Mouse (Mus musculus) forebrain, embryonic 14.5 days (tissue): ENCODE data around the gene Garnl3. TPM values are rescaled to one million over a fixed set of nuclear protein-coding genes. Genes with fewer than 3 reads are reported as not detected.

Experiments used
- ATAC-seq: fragments of 200-750 bp; cut with Nextera tagmentation; 2 replicates; pipeline ENCODE4 v1.8.0; 2017; ENCODE audit warnings: mild to moderate bottlenecking, moderate library complexity
- DNase-seq: peaks from one replicate; pipeline ENCODE4 v3.0.0-alpha.2; 2015; ENCODE audit warnings: low spot score
- H3K27ac ChIP-seq: fragments of 300-500 bp; sonication (generic); 2 replicates; pipeline ENCODE4 v1.5.1; 2014; ENCODE audit warnings: low read depth, mild to moderate bottlenecking, control low read depth, low read length, moderate library complexity
- H3K27me3 ChIP-seq: fragments of 300-500 bp; sonication (generic); replicated peaks from 2 replicates; pipeline ENCODE4 v1.6.1; 2014; ENCODE audit warnings: low read length, control low read depth, mixed read lengths; ENCODE audit not compliant: control insufficient read depth, insufficient read depth
- H3K36me3 ChIP-seq: fragments of 300-500 bp; sonication (generic); 2 replicates; pipeline ENCODE4 v1.6.1; 2014; ENCODE audit warnings: low read length, control low read depth; ENCODE audit not compliant: control insufficient read depth, insufficient read depth
- H3K4me1 ChIP-seq: fragments of 300-500 bp; sonication (generic); 2 replicates; pipeline ENCODE4 v1.6.1; 2014; ENCODE audit warnings: antibody characterized with exemption, low read length, control low read depth; ENCODE audit not compliant: control insufficient read depth, insufficient read depth
- H3K4me2 ChIP-seq: fragments of 300-500 bp; sonication (generic); 2 replicates; pipeline ENCODE4 v1.6.1; 2014; ENCODE audit warnings: mild to moderate bottlenecking, control low read depth, low read length
- H3K4me3 ChIP-seq: fragments of 300-500 bp; sonication (generic); 2 replicates; pipeline ENCODE4 v1.5.1; 2014; ENCODE audit warnings: low read depth, low read length, control low read depth
- H3K9ac ChIP-seq: fragments of 300-500 bp; sonication (generic); 2 replicates; pipeline ENCODE4 v1.6.1; 2014; ENCODE audit warnings: mild to moderate bottlenecking, low read length, control low read depth, moderate library complexity
- H3K9me3 ChIP-seq: fragments of 300-500 bp; sonication (generic); replicated peaks from 2 replicates; pipeline ENCODE4 v1.6.1; 2016; ENCODE audit warnings: low read length, control low read depth, mixed read lengths; ENCODE audit not compliant: control insufficient read depth
- WGBS: fragments of 180-500 bp; shearing (Covaris S2); extraction: QIAGEN DNeasy Blood & Tissue Kit; methylation state at CpG from one replicate; pipeline ENCODE4 v1.1.7; 2014; 5-methylcytosine and 5-hydroxymethylcytosine counted together
- polyA plus RNA-seq: library from polyadenylated mRNA; unstranded; fragments of >200 nt; fragmentation: Nextera tagmentation; extraction: Ambion mirVana; gene quantifications from 2 replicates; pipeline ENCODE4 v1.2.1, GENCODE M21; 2014

Garnl3 gene
- polyA plus RNA-seq, 1 experiment from 2014 or later, result 21.3 TPM

GRCm38 (mm10) chr2:32989376-32989775 lies 142.1 kb downstream of the Garnl3 start:
- ATAC-seq, result no peak
- H3K9me3 ChIP-seq, result no peaks in the 10 kb centered on the region
- no peaks in the 10 kb centered on the region for H3K27me3 ChIP-seq
- H3K4me3 ChIP-seq, result no peak overlapping the region
- no peaks in the 10 kb centered on the region for H3K36me3 ChIP-seq
- no peak for DNase-seq
- H3K4me2 ChIP-seq, result no peak overlapping the region
- no peak overlapping the region for H3K9ac ChIP-seq
- 63% methylated on average over 3 of the region's 3 CpGs for WGBS
- no peak overlapping the region for H3K27ac ChIP-seq
- H3K4me1 ChIP-seq, result no peaks in the 10 kb centered on the region

- no peak for DNase-seq
- WGBS, result 74% methylated on average over 8 of the region's 8 CpGs
- Histone ChIP-seq H3K9me3 (no peaks in the 10 kb centered on the region), H3K4me2 (no peak overlapping the region), H3K27ac (no peak overlapping the region), H3K4me3 (no peak overlapping the region), H3K36me3 (no peaks in the 10 kb centered on the region), H3K27me3 (no peaks in the 10 kb centered on the region), H3K9ac (no peak overlapping the region), H3K4me1 (peaks cover 3% of the 10 kb centered on the region; the same call in 1 of the 2 replicates)
- ATAC-seq, result no peak
Measured at GRCm38 (mm10) chr2:32985844-32986243, 145.6 kb downstream of the Garnl3 start.

GRCm38 (mm10) chr2:32983617-32984016 lies 147.8 kb downstream of the Garnl3 start:
- WGBS, result 62% methylated on average over 6 of the region's 6 CpGs
- ATAC-seq (no peak), DNase-seq (no peak)
- H3K4me1 ChIP-seq, result peaks cover 4% of the 10 kb centered on the region; the same call in 1 of the 2 replicates
- H3K4me3 ChIP-seq, result no peak overlapping the region
- H3K9me3 ChIP-seq, result no peaks in the 10 kb centered on the region
- H3K27ac ChIP-seq, result no peak overlapping the region
- H3K27me3 ChIP-seq, result no peaks in the 10 kb centered on the region
- H3K9ac ChIP-seq, result no peak overlapping the region
- H3K4me2 ChIP-seq, result no peak overlapping the region
- no peaks in the 10 kb centered on the region for H3K36me3 ChIP-seq

GRCm38 (mm10) chr2:32982700-32983099 lies 148.8 kb downstream of the Garnl3 start:
- Histone ChIP-seq H3K27ac (no peak overlapping the region), H3K36me3 (0 out of 2 replicates have a peak, but pooled peaks cover 3% of the 10 kb centered on the region), H3K4me3 (peak overlapping the region; percentile 68), H3K4me1 (peaks cover 4% of the 10 kb centered on the region; the same call in 1 of the 2 replicates), H3K4me2 (peak overlapping the region; percentile 99), H3K27me3 (no peaks in the 10 kb centered on the region), H3K9me3 (no peaks in the 10 kb centered on the region), H3K9ac (no peak overlapping the region)
- ATAC-seq (no peak), DNase-seq (no peak)
- 2% methylated on average over 4 of the region's 4 CpGs for WGBS

GRCm38 (mm10) chr2:32981725-32982271 lies 149.7 kb downstream of the Garnl3 start, which contains the start of gene Slc2a8:
Gene Slc2a8 (minus strand): TSS chr2:32982083.
- H3K4me2 ChIP-seq, result peak within 1 kb of the TSS; percentile 99
- peak within 1 kb of the TSS; percentile 86 for H3K9ac ChIP-seq
- peak within 1 kb of the TSS; percentile 68 for H3K4me3 ChIP-seq
- peaks cover 4% of the 10 kb centered on the region; the same call in 1 of the 2 replicates for H3K4me1 ChIP-seq
- H3K9me3 ChIP-seq, result no peaks in the 10 kb centered on the region
- H3K27ac ChIP-seq, result peak within 1 kb of the TSS; percentile 33; the same call in 1 of the 2 replicates
- H3K36me3 ChIP-seq, result 0 out of 2 replicates have a peak, but pooled peaks cover 3% of the 10 kb centered on the region
- WGBS, result under 1% methylated on average over 50 of the region's 50 CpGs
- DNase-seq (peak; percentile 96), ATAC-seq (peak; percentile 98)
- no peaks in the 10 kb centered on the region for H3K27me3 ChIP-seq

GRCm38 (mm10) chr2:32981281-32981680 lies 150.2 kb downstream of the Garnl3 start:
- peaks cover 4% of the 10 kb centered on the region; the same call in 1 of the 2 replicates for H3K4me1 ChIP-seq
- no peaks in the 10 kb centered on the region for H3K9me3 ChIP-seq
- peak; percentile 8 for DNase-seq
- 0 out of 2 replicates have a peak, but pooled peaks cover 3% of the 10 kb centered on the region for H3K36me3 ChIP-seq
- H3K27ac ChIP-seq, result peak overlapping the region; percentile 33; the same call in 1 of the 2 replicates
- peak; percentile 15 for ATAC-seq
- peak overlapping the region; percentile 99 for H3K4me2 ChIP-seq
- H3K27me3 ChIP-seq, result no peaks in the 10 kb centered on the region
- under 1% methylated on average over 22 of the region's 23 CpGs for WGBS
- H3K4me3 ChIP-seq, result peak overlapping the region; percentile 68
- peak overlapping the region; percentile 86 for H3K9ac ChIP-seq

- H3K4me3 ChIP-seq, result no peak overlapping the region
- no peak overlapping the region for H3K4me2 ChIP-seq
- peaks cover 4% of the 10 kb centered on the region; the same call in 1 of the 2 replicates for H3K4me1 ChIP-seq
- no peaks in the 10 kb centered on the region for H3K9me3 ChIP-seq
- DNase-seq, result no peak
- peaks cover 13% of the 10 kb centered on the region for H3K36me3 ChIP-seq
- WGBS, result 87% methylated on average over 7 of the region's 7 CpGs
- no peak overlapping the region for H3K27ac ChIP-seq
- H3K9ac ChIP-seq, result no peak overlapping the region
- no peak for ATAC-seq
- H3K27me3 ChIP-seq, result no peaks in the 10 kb centered on the region
Measured at GRCm38 (mm10) chr2:32979675-32980074, 151.8 kb downstream of the Garnl3 start.

- Histone ChIP-seq H3K4me3 (no peak overlapping the region), H3K27ac (no peak overlapping the region), H3K9ac (no peak overlapping the region), H3K36me3 (peaks cover 23% of the 10 kb centered on the region), H3K27me3 (no peaks in the 10 kb centered on the region), H3K9me3 (no peaks in the 10 kb centered on the region), H3K4me2 (no peak overlapping the region), H3K4me1 (peaks cover 4% of the 10 kb centered on the region; the same call in 1 of the 2 replicates)
- no peak for DNase-seq
- ATAC-seq, result no peak
- 76% methylated on average over 3 of the region's 3 CpGs for WGBS
Measured at GRCm38 (mm10) chr2:32978675-32979074, 152.8 kb downstream of the Garnl3 start.

GRCm38 (mm10) chr2:32977114-32977513 lies 154.3 kb downstream of the Garnl3 start:
- Histone ChIP-seq H3K4me2 (no peak overlapping the region), H3K9ac (no peak overlapping the region), H3K27me3 (no peaks in the 10 kb centered on the region), H3K9me3 (no peaks in the 10 kb centered on the region), H3K27ac (peak overlapping the region; percentile 29; the same call in 1 of the 2 replicates), H3K4me1 (peaks cover 4% of the 10 kb centered on the region; the same call in 1 of the 2 replicates), H3K36me3 (peaks cover 32% of the 10 kb centered on the region), H3K4me3 (no peak overlapping the region)
- WGBS, result 74% methylated on average over 5 of the region's 5 CpGs
- ATAC-seq, result no peak
- DNase-seq, result peak; percentile 23
